Mouse (Mus musculus) embryonic facial prominence, embryonic 15.5 days (tissue): ENCODE results near the gene Uspl1. TPM values are rescaled to one million over a fixed set of nuclear protein-coding genes. Genes with fewer than 3 reads are reported as not detected.
"Not testable (repeated sequence)": the region's sequence is repeated elsewhere in the genome, so short reads cannot be mapped to it uniquely, and the experiment has no call there.

Experiments used
- ATAC-seq: fragments of 200-750 bp; cut with Nextera tagmentation; 2 replicates; pipeline ENCODE4 v1.8.0; 2017; ENCODE audit warnings: low read depth, moderate TSS enrichment; ENCODE audit not compliant: insufficient number of reproducible peaks, low FRiP score, low TSS enrichment
- H3K27ac ChIP-seq: fragments of 300-500 bp; sonication (generic); replicated peaks from 2 replicates; pipeline ENCODE4 v1.5.1; 2015; ENCODE audit warnings: mild to moderate bottlenecking, inconsistent platforms
- H3K27me3 ChIP-seq: fragments of 300-500 bp; sonication (generic); 2 replicates; pipeline ENCODE4 v1.6.1; 2015; ENCODE audit warnings: inconsistent platforms
- H3K36me3 ChIP-seq: fragments of 300-500 bp; sonication (generic); 2 replicates; pipeline ENCODE4 v1.6.1; 2015; ENCODE audit warnings: mild to moderate bottlenecking, inconsistent platforms
- H3K4me1 ChIP-seq: fragments of 300-500 bp; sonication (generic); 2 replicates; pipeline ENCODE4 v1.6.1; 2015; ENCODE audit warnings: inconsistent platforms
- H3K4me2 ChIP-seq: fragments of 300-500 bp; sonication (generic); replicated peaks from 2 replicates; pipeline ENCODE4 v1.6.1; 2015; ENCODE audit warnings: mild to moderate bottlenecking, inconsistent platforms
- H3K4me3 ChIP-seq: fragments of 300-500 bp; sonication (generic); replicated peaks from 2 replicates; pipeline ENCODE4 v1.5.1; 2015; ENCODE audit warnings: mild to moderate bottlenecking, inconsistent platforms
- H3K9ac ChIP-seq: fragments of 300-500 bp; sonication (generic); 2 replicates; pipeline ENCODE4 v1.6.1; 2015; ENCODE audit warnings: inconsistent platforms
- H3K9me3 ChIP-seq: fragments of 300-500 bp; sonication (generic); replicated peaks from 2 replicates; pipeline ENCODE4 v1.6.1; 2016; ENCODE audit warnings: inconsistent platforms
- WGBS: fragments of 180-500 bp; shearing (Covaris S2); methylation state at CpG from one replicate; pipeline ENCODE4 v1.1.7; 2015; 5-methylcytosine and 5-hydroxymethylcytosine counted together
- polyA plus RNA-seq: library from polyadenylated mRNA; unstranded; fragments of >200 nt; fragmentation: Nextera tagmentation; extraction: Ambion mirVana; gene quantifications from 2 replicates; pipeline ENCODE4 v1.2.1, GENCODE M21; 2015

The Uspl1 gene
- polyA plus RNA-seq = 36.0 and 36.2 TPM in 2 replicates

- Histone ChIP-seq H3K4me2 (peak within 1 kb of the TSS; percentile 66), H3K27me3 (no peaks in the 10 kb centered on the region), H3K36me3 (peaks cover 5% of the 10 kb centered on the region), H3K9ac (peak within 1 kb of the TSS; percentile 80), H3K4me3 (peak within 1 kb of the TSS; percentile 71), H3K9me3 (no peaks in the 10 kb centered on the region), H3K27ac (peak within 1 kb of the TSS; percentile 99), H3K4me1 (peaks cover 14% of the 10 kb centered on the region)
- peak; percentile 98 for ATAC-seq
- WGBS = under 1% methylated on average over 58 of the region's 59 CpGs
Observed at GRCm38 (mm10) chr5:149184104-149184843, at the start of gene Uspl1, which contains the start of gene Hmgb1. Gene Uspl1 (plus strand): TSS chr5:149184350. Gene Hmgb1 (minus strand): TSS chr5:149184489.

GRCm38 (mm10) chr5:149134751-149135454 lies 49.2 kb upstream of the Uspl1 start:
- H3K4me1 ChIP-seq = no peaks in the 10 kb centered on the region
- H3K9ac ChIP-seq = no peak overlapping the region
- H3K27me3 ChIP-seq = no peaks in the 10 kb centered on the region
- 68% methylated on average over 10 of the region's 10 CpGs for WGBS
- H3K27ac ChIP-seq = no peak overlapping the region
- no peak overlapping the region for H3K4me2 ChIP-seq
- H3K36me3 ChIP-seq = no peaks in the 10 kb centered on the region
- no peaks in the 10 kb centered on the region for H3K9me3 ChIP-seq
- no peak for ATAC-seq
- H3K4me3 ChIP-seq = no peak overlapping the region

DNA sequence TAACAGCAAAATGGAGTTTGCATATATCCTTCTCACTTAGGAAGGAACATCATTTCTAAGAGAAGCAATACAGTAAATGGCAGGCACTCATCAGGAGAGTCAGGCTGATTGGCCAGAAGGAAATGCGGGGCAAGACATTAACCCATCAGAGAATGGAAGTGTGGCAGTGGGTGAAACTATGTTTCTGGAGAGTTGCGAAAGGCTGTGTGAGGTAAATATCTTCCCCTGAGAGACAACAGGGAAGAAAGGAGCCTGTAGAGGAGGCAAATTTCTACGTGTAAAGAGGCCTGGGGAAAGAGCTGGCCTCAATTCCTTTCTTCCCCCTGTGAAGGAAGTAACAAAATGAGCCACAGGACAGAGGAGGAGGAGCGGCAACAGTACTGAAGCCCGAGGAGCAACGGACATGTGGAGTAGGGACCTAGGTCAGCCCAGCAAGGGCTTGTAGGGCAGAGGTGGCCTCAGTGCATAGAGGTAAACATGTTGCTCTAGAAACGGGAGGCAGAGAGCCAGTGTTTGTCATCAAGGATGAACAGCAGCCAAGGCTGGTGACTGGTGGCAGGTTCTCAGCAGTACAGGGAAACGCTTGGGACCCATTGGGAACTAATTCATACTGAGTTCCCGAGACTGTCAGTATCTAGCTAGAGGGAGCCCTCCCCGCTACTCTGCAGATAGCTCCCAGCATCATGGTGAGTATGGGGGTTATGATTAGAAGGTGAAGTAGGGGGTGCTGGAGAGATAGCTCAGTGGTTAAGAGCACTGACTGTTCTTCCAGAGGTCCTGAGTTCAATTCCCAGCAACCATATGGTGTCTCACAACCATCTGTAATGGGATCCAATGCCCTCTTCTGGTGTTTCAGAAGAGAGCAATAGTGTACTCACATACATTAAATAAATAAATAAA lies 48.4 kb upstream of the Uspl1 start:
- no peak overlapping the region for H3K9ac ChIP-seq
- WGBS = 80% methylated on average over 10 of the region's 10 CpGs

GRCm38 (mm10) chr5:149136933-149137365 lies 47.2 kb upstream of the Uspl1 start:
- Histone ChIP-seq H3K9ac (no peak overlapping the region), H3K27ac (no peak overlapping the region), H3K4me3 (no peak overlapping the region), H3K9me3 (no peaks in the 10 kb centered on the region), H3K4me2 (no peak overlapping the region), H3K36me3 (no peaks in the 10 kb centered on the region), H3K4me1 (no peaks in the 10 kb centered on the region), H3K27me3 (no peaks in the 10 kb centered on the region)
- 67% methylated on average over 4 of the region's 4 CpGs for WGBS
- ATAC-seq = no peak

More for the DNA sequence above, 48.4 kb upstream of the Uspl1 start:
- H3K27ac ChIP-seq = no peak overlapping the region
- no peaks in the 10 kb centered on the region for H3K4me1 ChIP-seq
- H3K9me3 ChIP-seq = no peaks in the 10 kb centered on the region
- H3K36me3 ChIP-seq = no peaks in the 10 kb centered on the region
- H3K4me3 ChIP-seq = no peak overlapping the region
- ATAC-seq = no peak
- H3K4me2 ChIP-seq = no peak overlapping the region
- H3K27me3 ChIP-seq = no peaks in the 10 kb centered on the region

DNA sequence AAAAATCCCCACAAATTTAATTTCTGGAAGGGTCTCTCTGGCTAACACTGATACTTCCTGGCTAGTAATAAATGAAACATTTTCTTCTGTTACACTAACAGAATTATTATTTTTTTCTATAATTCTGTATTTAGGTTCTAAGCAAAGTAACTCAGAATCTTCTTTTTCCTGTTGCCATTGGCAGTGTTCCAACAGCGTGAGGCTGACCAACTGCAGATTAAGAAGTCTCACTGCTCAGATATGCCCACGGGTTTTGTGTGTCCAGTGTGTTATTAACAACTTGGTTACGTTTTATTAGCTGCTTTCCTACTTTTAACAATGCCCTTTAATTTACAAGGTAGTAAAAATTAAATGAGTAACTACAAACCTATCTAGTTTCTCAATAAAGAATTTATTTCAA lies 46.7 kb upstream of the Uspl1 start:
- no peaks in the 10 kb centered on the region for H3K4me1 ChIP-seq
- no peak overlapping the region for H3K4me2 ChIP-seq
- 54% methylated on average over 3 of the region's 3 CpGs for WGBS
- H3K27ac ChIP-seq = no peak overlapping the region
- no peak overlapping the region for H3K4me3 ChIP-seq
- ATAC-seq = no peak
- H3K9me3 ChIP-seq = no peaks in the 10 kb centered on the region
- H3K9ac ChIP-seq = no peak overlapping the region
- no peaks in the 10 kb centered on the region for H3K27me3 ChIP-seq
- H3K36me3 ChIP-seq = no peaks in the 10 kb centered on the region

GRCm38 (mm10) chr5:149138087-149138486 lies 46.1 kb upstream of the Uspl1 start:
- not testable (repeated sequence) for H3K9me3 ChIP-seq, H3K27me3 ChIP-seq, H3K4me1 ChIP-seq, H3K27ac ChIP-seq, H3K4me3 ChIP-seq, H3K4me2 ChIP-seq, H3K36me3 ChIP-seq, ATAC-seq, H3K9ac ChIP-seq
- WGBS = 89% methylated on average over 6 of the region's 6 CpGs

- no peak for ATAC-seq
- 64% methylated on average over 9 of the region's 9 CpGs for WGBS
- H3K27ac ChIP-seq = no peak overlapping the region
- H3K9me3 ChIP-seq = no peaks in the 10 kb centered on the region
- no peak overlapping the region for H3K9ac ChIP-seq
- no peak overlapping the region for H3K4me2 ChIP-seq
- no peaks in the 10 kb centered on the region for H3K36me3 ChIP-seq
- no peak overlapping the region for H3K4me3 ChIP-seq
- no peaks in the 10 kb centered on the region for H3K27me3 ChIP-seq
- H3K4me1 ChIP-seq = peaks cover 10% of the 10 kb centered on the region
Observed at GRCm38 (mm10) chr5:149140336-149140735, 43.8 kb upstream of the Uspl1 start.

DNA sequence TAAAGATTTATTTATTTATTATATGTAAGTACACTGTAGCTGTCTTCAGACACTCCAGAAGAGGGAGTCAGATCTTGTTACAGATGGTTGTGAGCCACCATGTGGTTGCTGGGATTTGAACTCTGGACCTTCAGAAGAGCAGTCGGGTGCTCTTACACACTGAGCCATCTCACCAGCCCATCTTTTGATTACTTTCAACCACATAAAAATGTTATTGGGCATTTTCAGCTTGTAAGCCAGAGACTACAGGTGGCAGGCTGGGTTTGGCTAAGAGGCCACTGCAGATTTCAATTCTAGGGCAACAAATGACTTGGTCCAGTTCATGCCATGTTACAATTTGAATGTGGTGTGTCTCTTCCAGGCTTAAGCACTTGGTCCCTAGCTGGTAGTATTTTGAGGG lies 43.0 kb upstream of the Uspl1 start:
- not testable (repeated sequence) for ATAC-seq, H3K4me2 ChIP-seq, H3K4me3 ChIP-seq, H3K9me3 ChIP-seq, H3K9ac ChIP-seq, H3K27ac ChIP-seq, H3K36me3 ChIP-seq, H3K27me3 ChIP-seq
- peaks cover 10% of the 10 kb centered on the region for H3K4me1 ChIP-seq
- 90% methylated on average over 1 of the region's 1 CpGs for WGBS

DNA sequence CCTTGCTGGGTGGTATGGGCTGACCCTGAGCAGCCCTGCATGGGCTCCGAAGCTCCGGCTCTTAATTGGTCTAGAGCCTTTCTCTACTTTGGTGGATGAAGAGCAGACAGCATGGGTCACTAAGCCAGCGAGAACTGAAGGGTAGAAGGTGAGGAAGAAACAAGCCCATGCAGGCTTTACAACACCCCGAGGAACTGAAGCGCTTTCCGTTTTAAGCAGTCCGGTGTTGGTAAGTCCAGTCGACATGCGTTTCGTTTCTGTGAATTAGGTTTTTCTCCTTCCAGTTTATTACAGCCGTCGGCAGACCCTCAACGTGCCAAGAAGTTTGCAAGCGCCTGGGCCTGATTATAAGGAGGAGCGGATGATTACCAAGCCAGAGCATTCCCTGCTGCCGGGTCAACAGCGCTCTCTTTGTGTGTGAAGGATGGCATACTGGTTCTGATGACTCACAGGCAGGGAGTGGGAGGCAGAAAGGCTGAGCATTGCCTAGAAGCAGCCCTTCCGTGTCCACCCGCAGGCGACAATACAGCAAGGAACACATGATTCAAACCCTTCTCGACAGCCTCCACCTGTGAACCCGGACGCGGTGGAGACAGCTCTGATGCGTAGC lies 40.3 kb upstream of the Uspl1 start:
- Histone ChIP-seq H3K27me3 (no peaks in the 10 kb centered on the region), H3K36me3 (no peaks in the 10 kb centered on the region), H3K4me1 (peaks cover 10% of the 10 kb centered on the region), H3K27ac (peak overlapping the region; percentile 68; the same call in 1 of the 2 replicates), H3K9ac (0 out of 2 replicates have a peak overlapping the region, but pooled peaks have one; percentile 6), H3K4me2 (peak overlapping the region; percentile 29), H3K4me3 (peak overlapping the region; percentile 11; the same call in 1 of the 2 replicates), H3K9me3 (no peaks in the 10 kb centered on the region)
- WGBS = 46% methylated on average over 25 of the region's 25 CpGs
- peak; percentile 73; the same call in 1 of the 2 replicates for ATAC-seq

- no peaks in the 10 kb centered on the region for H3K9me3 ChIP-seq
- WGBS = 89% methylated on average over 7 of the region's 7 CpGs
- H3K36me3 ChIP-seq = no peaks in the 10 kb centered on the region
- H3K9ac ChIP-seq = no peak overlapping the region
- no peak overlapping the region for H3K27ac ChIP-seq
- peaks cover 10% of the 10 kb centered on the region for H3K4me1 ChIP-seq
- no peak overlapping the region for H3K4me2 ChIP-seq
- H3K27me3 ChIP-seq = no peaks in the 10 kb centered on the region
- no peak overlapping the region for H3K4me3 ChIP-seq
- ATAC-seq = no peak
Observed at GRCm38 (mm10) chr5:149146691-149147090, 37.5 kb upstream of the Uspl1 start.
